Mouse (Mus musculus) liver, embryonic 11.5 days (tissue): Measurements from ENCODE around the gene Gm10271. TPM values are rescaled to one million over a fixed set of nuclear protein-coding genes. Genes with fewer than 3 reads are reported as not detected.

Experiments used
- ATAC-seq: fragments of 200-750 bp; cut with Nextera tagmentation; replicated peaks from 2 replicates; pipeline ENCODE4 v1.8.0; 2017; ENCODE audit warnings: moderate number of reproducible peaks, mild to moderate bottlenecking, moderate TSS enrichment, moderate library complexity; ENCODE audit not compliant: low FRiP score
- DNase-seq: peaks from one replicate; pipeline ENCODE4 v3.0.0-alpha.2; 2017; ENCODE audit warnings: low spot score
- H3K27ac ChIP-seq: fragments of 300-500 bp; sonication (generic); 2 replicates; pipeline ENCODE4 v1.5.1; 2014; ENCODE audit warnings: mild to moderate bottlenecking, low read depth, low read length, control low read depth
- H3K27me3 ChIP-seq: fragments of 300-500 bp; sonication (generic); replicated peaks from 2 replicates; pipeline ENCODE4 v1.6.1; 2014; ENCODE audit warnings: low read length, mixed read lengths; ENCODE audit not compliant: control insufficient read depth, insufficient read depth
- H3K36me3 ChIP-seq: fragments of 300-500 bp; sonication (generic); 2 replicates; pipeline ENCODE4 v1.6.1; 2014; ENCODE audit warnings: mild to moderate bottlenecking, low read length, moderate library complexity, mixed read lengths; ENCODE audit not compliant: control insufficient read depth, insufficient read depth
- H3K4me1 ChIP-seq: fragments of 300-500 bp; sonication (generic); replicated peaks from 2 replicates; pipeline ENCODE4 v1.6.1; 2014; ENCODE audit warnings: low read length, mixed read lengths; ENCODE audit not compliant: control insufficient read depth, insufficient read depth
- H3K4me2 ChIP-seq: fragments of 300-500 bp; sonication (generic); 2 replicates; pipeline ENCODE4 v1.6.1; 2014; ENCODE audit warnings: mild to moderate bottlenecking, control low read depth, moderate library complexity
- H3K4me3 ChIP-seq: fragments of 300-500 bp; sonication (generic); 2 replicates; pipeline ENCODE4 v1.5.1; 2014; ENCODE audit warnings: low read depth, low read length, control low read depth
- H3K9ac ChIP-seq: fragments of 300-500 bp; sonication (generic); 2 replicates; pipeline ENCODE4 v1.6.1; 2014; ENCODE audit warnings: low read depth, low read length, control low read depth
- H3K9me3 ChIP-seq: fragments of 300-500 bp; sonication (generic); 2 replicates; pipeline ENCODE4 v1.6.1; 2016; ENCODE audit warnings: low read length, inconsistent platforms, mixed read lengths; ENCODE audit not compliant: control insufficient read depth
- WGBS: fragments of 180-500 bp; shearing (Covaris S2); extraction: QIAGEN DNeasy Blood & Tissue Kit; methylation state at CpG from one replicate; pipeline ENCODE4 v1.1.7; 2014; 5-methylcytosine and 5-hydroxymethylcytosine counted together
- polyA plus RNA-seq: library from polyadenylated mRNA; unstranded; fragments of >200 nt; fragmentation: Nextera tagmentation; extraction: Ambion mirVana; gene quantifications from 2 replicates; pipeline ENCODE4 v1.2.1, GENCODE M21; 2014

Gene Gm10271
- polyA plus RNA-seq, 1 experiment from 2014 or later, result not detected

DNA sequence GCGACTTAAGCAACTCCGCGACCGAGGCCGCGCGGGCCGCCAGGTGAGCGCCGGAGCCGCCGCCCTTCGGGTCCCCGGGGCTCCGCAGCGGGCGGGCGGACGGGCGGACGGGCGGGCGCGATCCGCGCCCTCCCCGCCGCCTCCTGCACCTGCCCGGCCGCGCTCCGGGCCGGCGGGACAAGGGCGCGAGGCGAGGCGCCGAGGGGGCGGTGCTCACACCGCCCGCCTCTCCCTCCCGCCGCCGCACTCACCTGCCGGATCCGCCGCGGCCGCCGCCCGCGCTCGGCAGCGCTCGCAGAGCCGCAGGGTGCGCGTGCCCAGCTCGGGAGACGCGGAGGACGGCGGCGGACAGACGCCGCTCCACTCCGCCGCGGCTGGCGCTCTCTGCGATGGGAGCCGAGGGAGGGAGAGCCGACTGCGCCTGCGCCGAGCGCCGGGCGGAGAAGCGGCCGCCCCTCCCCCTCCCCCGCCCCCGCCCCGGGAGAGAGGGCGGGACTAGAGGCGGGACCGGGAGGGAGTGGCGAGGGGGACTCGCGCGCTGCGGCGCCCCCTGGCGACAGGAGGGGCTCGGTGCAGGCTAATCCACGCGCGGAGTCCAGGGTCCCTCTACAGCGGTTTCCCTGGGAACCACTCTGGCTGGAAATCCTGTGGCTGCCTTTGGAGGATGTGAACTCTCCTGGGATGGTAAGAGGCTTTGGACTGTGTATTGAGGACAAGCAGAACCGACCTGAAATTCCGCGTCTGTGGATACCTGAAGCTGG, 22.2 kb downstream of the Gm10271 start, which contains the start of gene Rab3ip:
TSS of gene Rab3ip (minus strand) at position 761 of the 761 bp plus-strand sequence.
- no peaks in the 10 kb centered on the region for H3K36me3 ChIP-seq
- no peaks in the 10 kb centered on the region for H3K27me3 ChIP-seq
- peak within 1 kb of the TSS; percentile 79 for H3K4me2 ChIP-seq
- H3K9me3 ChIP-seq, result no peaks in the 10 kb centered on the region
- H3K4me3 ChIP-seq, result peak within 1 kb of the TSS; percentile 75
- ATAC-seq, result peak; percentile 93
- peak; percentile 96 for DNase-seq
- WGBS, result under 1% methylated on average over 78 of the region's 103 CpGs
- H3K9ac ChIP-seq, result peak within 1 kb of the TSS; percentile 79
- H3K4me1 ChIP-seq, result 0 out of 2 replicates have a peak, but pooled peaks cover 3% of the 10 kb centered on the region
- peak within 1 kb of the TSS; percentile 80; the same call in 1 of the 2 replicates for H3K27ac ChIP-seq

DNA sequence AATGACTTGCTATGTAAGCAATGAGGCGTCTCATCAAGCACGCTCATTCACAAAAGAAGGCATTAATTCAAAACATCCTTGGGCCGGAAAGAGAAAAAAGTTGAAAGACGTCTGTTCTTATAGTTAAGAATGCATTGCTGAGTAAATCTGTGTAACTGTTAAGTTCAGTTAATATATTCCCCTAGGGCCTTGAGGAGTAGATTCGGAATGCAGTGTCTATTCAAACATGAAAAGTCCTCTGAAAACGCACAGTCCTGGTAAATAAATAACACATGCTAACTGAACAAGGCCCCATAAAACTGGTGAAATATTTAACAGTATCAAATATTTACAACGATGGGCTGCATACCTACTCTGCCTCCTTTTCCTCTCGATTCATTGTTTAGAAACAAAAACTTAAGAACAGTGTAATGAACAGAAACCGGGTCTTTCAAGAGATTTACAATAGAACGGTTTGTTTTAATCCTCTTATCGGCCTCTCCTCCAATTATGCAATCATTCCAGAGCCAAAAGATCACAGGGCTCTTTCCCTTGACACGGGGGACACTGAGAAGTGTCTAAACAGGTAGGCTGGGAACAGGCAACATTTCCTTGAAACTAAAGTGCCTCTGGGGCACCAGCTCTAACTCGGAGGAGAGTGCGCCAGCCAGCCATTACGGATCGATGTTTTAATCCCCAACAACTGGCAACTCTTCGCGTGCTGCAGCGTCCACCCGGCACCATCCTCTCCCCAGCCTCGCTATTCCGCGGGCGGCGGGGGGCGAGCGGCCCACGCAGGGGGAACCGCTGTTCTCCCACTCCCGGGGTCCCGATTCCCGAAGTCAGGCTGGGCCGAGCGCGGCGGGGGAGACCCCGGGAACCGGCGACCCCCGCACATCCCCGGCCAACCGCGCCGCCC, 23.0 kb downstream of the Gm10271 start:
- H3K4me1 ChIP-seq, result 0 out of 2 replicates have a peak, but pooled peaks cover 3% of the 10 kb centered on the region
- H3K9me3 ChIP-seq, result no peaks in the 10 kb centered on the region
- no peaks in the 10 kb centered on the region for H3K27me3 ChIP-seq
- H3K9ac ChIP-seq, result peak overlapping the region; percentile 79
- 7% methylated on average over 41 of the region's 44 CpGs for WGBS
- H3K36me3 ChIP-seq, result no peaks in the 10 kb centered on the region
- H3K4me2 ChIP-seq, result peak overlapping the region; percentile 79
- peak; percentile 59 for DNase-seq
- peak overlapping the region; percentile 80; the same call in 1 of the 2 replicates for H3K27ac ChIP-seq
- H3K4me3 ChIP-seq, result peak overlapping the region; percentile 75
- no peak; the same call in 1 of the 2 replicates for ATAC-seq

DNA sequence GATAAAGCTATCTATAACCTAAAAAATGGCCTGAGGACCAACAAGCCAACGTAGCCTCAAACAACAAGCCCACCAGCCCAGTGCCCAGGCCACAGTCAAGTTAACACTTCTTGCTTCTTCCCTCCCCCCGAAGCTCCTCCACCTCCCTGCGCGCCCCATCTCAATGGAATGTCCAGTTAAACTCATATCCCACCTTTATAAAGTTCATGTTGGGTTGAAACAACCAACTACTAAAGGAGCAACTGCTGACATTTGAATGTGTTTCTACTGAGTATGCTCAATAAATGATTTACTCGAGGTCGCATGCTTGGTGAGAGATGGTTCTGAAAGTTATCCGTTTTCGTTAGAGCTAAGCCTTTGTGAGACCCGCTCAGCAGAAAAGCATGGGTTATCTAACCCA, 24.0 kb downstream of the Gm10271 start:
- H3K9me3 ChIP-seq, result no peaks in the 10 kb centered on the region
- no peaks in the 10 kb centered on the region for H3K36me3 ChIP-seq
- no peak overlapping the region for H3K4me3 ChIP-seq
- ATAC-seq, result no peak
- H3K4me2 ChIP-seq, result peak overlapping the region; percentile 79
- no peak overlapping the region for H3K27ac ChIP-seq
- WGBS, result 83% methylated on average over 9 of the region's 9 CpGs
- H3K9ac ChIP-seq, result no peak overlapping the region
- no peak for DNase-seq
- no peaks in the 10 kb centered on the region for H3K27me3 ChIP-seq
- 0 out of 2 replicates have a peak, but pooled peaks cover 3% of the 10 kb centered on the region for H3K4me1 ChIP-seq

DNA sequence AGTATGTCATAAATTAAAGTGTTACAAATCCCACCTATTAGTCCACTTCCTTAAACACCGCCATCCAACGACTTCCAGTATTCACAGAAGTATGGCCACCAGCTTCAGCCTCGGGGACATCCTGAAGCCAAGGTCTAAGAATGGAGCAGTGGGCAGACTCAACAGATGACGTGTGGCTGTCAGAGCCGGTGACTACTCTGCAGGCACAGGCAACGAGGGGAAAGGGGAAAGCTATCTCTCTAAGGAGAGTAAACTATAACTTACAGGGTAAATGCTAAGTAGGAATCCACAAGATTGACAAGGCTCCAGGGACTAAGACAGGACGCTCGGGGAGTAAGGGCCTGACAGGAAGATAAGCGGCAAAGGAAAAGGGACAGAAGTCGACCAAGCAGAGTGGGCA, 27.5 kb downstream of the Gm10271 start:
- H3K4me2 ChIP-seq, result no peak overlapping the region
- H3K36me3 ChIP-seq, result peaks cover 4% of the 10 kb centered on the region; the same call in 1 of the 2 replicates
- no peaks in the 10 kb centered on the region for H3K9me3 ChIP-seq
- H3K27me3 ChIP-seq, result no peaks in the 10 kb centered on the region
- H3K27ac ChIP-seq, result no peak overlapping the region
- no peaks in the 10 kb centered on the region for H3K4me1 ChIP-seq
- 60% methylated on average over 10 of the region's 10 CpGs for WGBS
- no peak overlapping the region for H3K4me3 ChIP-seq
- no peak overlapping the region for H3K9ac ChIP-seq
- ATAC-seq, result no peak
- DNase-seq, result no peak

DNA sequence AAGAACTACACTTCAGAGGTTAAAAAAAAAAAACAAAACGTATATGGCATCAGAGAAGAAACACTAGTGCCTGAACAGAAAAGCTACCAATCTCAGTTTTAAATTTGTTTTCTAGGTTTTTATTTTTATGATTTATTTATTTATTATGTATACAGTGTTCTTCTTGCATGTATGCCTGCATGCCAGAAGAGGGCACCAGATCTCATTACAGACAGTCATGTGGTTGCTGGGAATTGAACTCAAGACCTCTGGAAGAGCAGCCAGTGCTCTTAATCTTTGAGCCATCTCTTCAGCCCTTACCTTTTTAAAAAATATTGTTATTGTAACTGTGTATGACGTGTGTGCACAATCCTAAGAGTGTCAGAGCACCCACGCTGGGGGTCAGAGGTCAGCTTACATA, 28.3 kb downstream of the Gm10271 start:
- Histone ChIP-seq H3K9ac (no peak overlapping the region), H3K27ac (no peak overlapping the region), H3K4me2 (no peak overlapping the region), H3K27me3 (no peaks in the 10 kb centered on the region), H3K4me1 (no peaks in the 10 kb centered on the region), H3K9me3 (no peaks in the 10 kb centered on the region), H3K36me3 (peaks cover 4% of the 10 kb centered on the region; the same call in 1 of the 2 replicates), H3K4me3 (no peak overlapping the region)
- no peak for DNase-seq
- WGBS, result 79% methylated on average over 3 of the region's 3 CpGs
- no peak for ATAC-seq

DNA sequence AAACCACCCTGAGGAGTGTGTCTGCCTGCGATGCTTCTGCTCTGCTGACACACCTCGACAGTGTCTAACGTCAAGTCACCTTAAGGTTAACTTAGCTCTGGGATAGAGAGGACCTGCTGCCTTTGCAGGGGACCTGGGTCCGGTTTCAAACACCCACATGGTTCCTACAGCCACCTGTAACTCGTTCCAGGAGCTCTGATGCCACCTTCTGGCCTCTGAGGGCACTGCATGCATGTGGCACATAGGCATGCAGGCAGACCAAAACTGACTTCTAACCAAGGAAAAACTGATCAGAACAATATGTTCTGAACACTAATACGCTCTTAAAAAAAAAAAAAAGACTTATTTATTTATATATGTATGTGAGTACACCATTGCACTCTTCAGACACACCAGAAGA, 29.4 kb downstream of the Gm10271 start:
- Histone ChIP-seq H3K27me3 (no peaks in the 10 kb centered on the region), H3K4me3 (no peak overlapping the region), H3K9ac (no peak overlapping the region), H3K9me3 (no peaks in the 10 kb centered on the region), H3K4me2 (no peak overlapping the region), H3K36me3 (peaks cover 14% of the 10 kb centered on the region), H3K27ac (no peak overlapping the region), H3K4me1 (no peaks in the 10 kb centered on the region)
- DNase-seq (no peak), ATAC-seq (no peak)
- 87% methylated on average over 6 of the region's 6 CpGs for WGBS

DNA sequence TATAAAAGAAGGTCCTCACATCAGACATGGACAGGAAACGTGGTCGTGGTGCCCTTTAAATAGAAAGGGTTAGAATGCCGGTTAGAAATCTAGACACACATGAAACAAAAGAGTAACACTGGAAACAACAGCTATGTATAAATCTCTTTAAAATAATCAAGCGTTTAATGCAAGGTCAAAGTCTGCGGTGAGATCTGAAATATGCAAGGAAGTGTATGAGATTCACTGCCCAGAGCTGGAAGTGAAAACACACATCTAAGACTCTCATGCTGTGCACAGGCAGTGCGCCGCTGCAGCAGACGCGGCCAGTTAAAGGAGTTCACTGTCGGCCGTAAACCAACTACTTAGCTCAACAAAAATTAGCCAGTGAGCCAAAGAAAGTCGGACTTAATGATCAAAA, 37.4 kb downstream of the Gm10271 start:
- Histone ChIP-seq H3K27me3 (no peaks in the 10 kb centered on the region), H3K9me3 (no peaks in the 10 kb centered on the region), H3K36me3 (peaks cover 13% of the 10 kb centered on the region), H3K27ac (no peak overlapping the region), H3K4me3 (no peak overlapping the region), H3K9ac (no peak overlapping the region), H3K4me1 (peaks cover 4% of the 10 kb centered on the region; the same call in 1 of the 2 replicates), H3K4me2 (no peak overlapping the region)
- 84% methylated on average over 12 of the region's 12 CpGs for WGBS
- no peak for DNase-seq
- ATAC-seq, result no peak

DNA sequence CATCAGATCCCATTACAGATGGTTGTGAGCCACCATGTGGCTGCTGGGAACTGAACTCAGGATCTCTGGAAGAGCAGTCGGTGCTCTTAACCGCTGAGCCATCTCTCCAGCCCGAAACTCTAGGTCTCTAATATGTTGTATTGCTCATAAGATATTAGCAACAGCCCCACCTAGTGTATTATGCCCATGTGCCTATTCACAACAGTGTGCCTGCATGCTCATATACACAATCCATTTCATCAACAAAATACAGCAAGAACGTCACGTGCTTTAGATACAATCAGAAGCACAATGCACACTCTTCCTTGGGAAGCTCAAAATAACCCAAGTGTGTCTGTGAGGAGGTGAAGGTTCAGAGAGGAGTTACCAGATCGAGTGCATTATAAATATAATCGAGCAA, 38.6 kb downstream of the Gm10271 start:
- Histone ChIP-seq H3K4me2 (no peak overlapping the region), H3K4me1 (peaks cover 4% of the 10 kb centered on the region; the same call in 1 of the 2 replicates), H3K36me3 (peaks cover 10% of the 10 kb centered on the region), H3K4me3 (no peak overlapping the region), H3K9me3 (no peaks in the 10 kb centered on the region), H3K27ac (no peak overlapping the region), H3K9ac (no peak overlapping the region), H3K27me3 (no peaks in the 10 kb centered on the region)
- DNase-seq, result no peak
- ATAC-seq, result no peak
- WGBS, result 87% methylated on average over 7 of the region's 7 CpGs
